Mouse (Mus musculus) kidney, adult 2 months (tissue): ENCODE results near the gene Gls2.

ENCODE experiments used
- CTCF ChIP-seq: fragments of 200-500 bp; conservative IDR thresholded peaks from 2 replicates; pipeline ENCODE4 v1.5.1; 2011; ENCODE audit warnings: low read depth, mild to moderate bottlenecking, control low read depth, low read length, moderate library complexity, mixed read lengths; ENCODE audit not compliant: insufficient read depth, insufficient read length
- POLR2A ChIP-seq: fragments of 200-500 bp; IDR thresholded peaks from one replicate; pipeline ENCODE4 v1.6.1; 2011; ENCODE audit warnings: low read depth, low read length, control low read depth

DNA sequence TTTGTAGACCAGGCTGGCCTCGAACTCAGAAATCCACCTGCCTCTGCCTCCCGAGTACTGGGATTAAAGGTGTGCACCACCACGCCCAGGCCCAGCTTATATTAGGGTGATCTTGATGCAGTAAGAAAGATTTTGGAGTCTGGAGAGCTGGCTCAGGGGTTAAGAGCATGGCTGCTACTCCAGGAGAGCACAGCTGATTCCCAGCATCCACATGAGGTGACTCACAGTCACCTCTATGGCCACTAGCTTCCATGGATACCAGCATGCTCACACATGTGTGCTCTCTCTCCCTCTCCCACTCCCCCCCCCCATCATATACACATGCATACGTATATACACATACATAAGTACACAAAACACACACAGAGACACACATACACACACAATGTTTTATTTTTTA is 16.9 kb upstream of the Gls2 start:
- TF ChIP-seq CTCF (no peak), POLR2A (no peak)
